Mouse (Mus musculus): Measurements from ENCODE around the gene Tmem88b.
"Not testable (repeated sequence)": the region's sequence is repeated elsewhere in the genome, so short reads cannot be mapped to it uniquely, and the experiment has no call there.

Tmem88b gene

GRCm38 (mm10) chr4:155760613-155761355 lies 24.9 kb downstream of the Tmem88b start, which contains the start of gene Atad3a:
Atad3a (minus strand) TSS chr4:155761093.
- peak; percentile 99 for DNase-seq (ENCODE audit: low spot score in 2 of 2)

- DNase-seq (ENCODE audit: low spot score in 2 of 2), result no peak
Observed at GRCm38 (mm10) chr4:155759862-155760612, 25.6 kb downstream of the Tmem88b start.

DNA sequence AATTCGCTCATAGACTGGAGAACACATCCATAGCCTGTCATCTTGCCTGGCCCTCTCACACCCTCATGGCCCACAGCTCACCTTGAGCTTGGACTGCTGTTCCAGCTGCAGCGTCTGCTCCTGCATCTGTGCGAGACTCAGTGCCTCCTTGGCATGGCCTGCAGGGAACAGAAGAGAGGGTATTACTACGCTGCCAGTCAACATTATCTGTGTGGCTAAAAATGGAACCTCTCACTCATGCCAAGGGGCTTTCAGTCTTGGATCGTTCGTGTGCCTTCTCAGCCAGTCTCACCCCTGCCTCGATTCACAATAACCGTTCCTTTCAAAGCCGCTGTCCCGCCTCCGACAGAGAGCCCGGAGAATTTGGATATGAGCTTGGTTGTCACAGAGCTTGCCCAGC lies 28.7 kb downstream of the Tmem88b start:
- DNase-seq (ENCODE audit: low spot score in 2 of 2), result no peak

GRCm38 (mm10) chr4:155746575-155747490 lies 38.8 kb downstream of the Tmem88b start:
- DNase-seq (ENCODE audit: low spot score in 2 of 2), result no peak

DNA sequence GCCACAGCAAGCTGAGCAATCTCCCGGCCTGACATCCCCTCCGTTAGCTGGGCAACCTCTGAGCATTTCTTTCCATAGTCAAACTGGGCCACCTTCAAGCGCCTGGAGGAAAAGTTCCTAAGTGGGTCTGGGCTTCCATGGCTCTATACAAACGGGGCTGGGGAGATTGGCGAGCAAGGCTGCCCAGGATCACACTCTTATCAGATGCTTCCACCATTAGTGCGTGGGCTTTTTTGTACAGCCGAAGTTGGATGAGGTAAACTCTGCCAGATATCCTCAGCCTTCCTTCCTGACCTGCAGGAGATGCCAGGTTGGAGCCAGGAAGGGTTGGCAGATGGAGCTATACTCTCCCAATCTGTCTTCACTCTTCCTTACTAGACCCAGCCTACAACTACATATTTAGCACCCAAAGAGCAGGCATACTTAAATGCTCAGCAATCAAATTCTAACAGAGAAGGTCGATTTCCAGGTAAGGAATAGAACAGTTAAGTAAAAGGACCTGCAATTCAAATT lies 39.6 kb downstream of the Tmem88b start:
- DNase-seq (ENCODE audit: low spot score in 2 of 2), result no peak

- no peak for DNase-seq (ENCODE audit: low spot score in 2 of 2)
Observed at GRCm38 (mm10) chr4:155745136-155745535, 40.5 kb downstream of the Tmem88b start.

- no peak for DNase-seq (ENCODE audit: low spot score in 2 of 2)
Observed at GRCm38 (mm10) chr4:155744474-155744873, 41.2 kb downstream of the Tmem88b start.

- no peak for DNase-seq (ENCODE audit: low spot score in 2 of 2)
Observed at GRCm38 (mm10) chr4:155742684-155743083, 43.0 kb downstream of the Tmem88b start.

GRCm38 (mm10) chr4:155740681-155741080 lies 45.0 kb downstream of the Tmem88b start:
- DNase-seq (ENCODE audit: low spot score in 2 of 2), result not testable (repeated sequence)

DNA sequence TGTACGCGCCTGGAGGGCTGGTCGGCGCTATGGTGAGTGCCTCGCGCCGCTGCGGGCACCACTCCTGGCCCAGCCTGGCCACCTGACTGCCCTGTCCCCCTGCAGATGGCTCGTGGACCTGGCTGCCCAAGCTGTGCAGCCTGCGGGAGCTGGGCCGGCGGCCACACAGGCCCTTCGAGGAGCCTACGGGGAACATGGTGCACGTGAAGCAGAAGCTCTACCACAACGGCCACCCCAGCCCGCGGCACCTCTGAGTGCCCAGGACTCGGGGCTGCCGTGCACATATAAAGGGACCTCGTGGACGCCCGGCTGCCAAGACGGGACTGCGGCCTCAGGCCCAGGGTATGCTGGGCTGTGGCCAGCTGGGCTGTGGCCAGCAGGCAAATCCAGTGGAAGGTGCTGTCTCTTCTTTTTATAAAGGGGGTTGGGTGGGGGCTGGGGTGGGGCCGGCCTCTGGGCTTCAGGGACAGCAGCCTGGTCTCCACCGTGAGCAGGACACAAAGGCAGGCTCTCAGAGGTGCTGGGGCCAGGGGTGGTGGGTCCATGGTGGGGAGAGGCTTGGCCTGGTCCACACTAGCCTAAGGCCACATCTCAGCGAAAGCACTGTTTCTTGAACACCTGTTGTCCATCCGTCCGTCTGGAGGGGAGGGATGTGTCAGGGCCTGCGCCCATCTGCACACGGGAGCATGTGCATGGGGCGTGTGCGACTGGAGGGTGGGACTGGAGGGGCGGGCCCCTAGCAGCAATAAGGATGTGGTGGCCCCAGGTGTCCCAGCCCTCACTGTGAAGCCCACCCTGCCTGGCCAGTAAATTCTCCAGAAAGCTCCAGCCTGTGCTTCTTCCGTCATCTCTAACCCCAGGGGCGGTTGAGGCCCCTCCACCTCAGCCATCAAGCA lies 45.7 kb downstream of the Tmem88b start:
- no peak for DNase-seq (ENCODE audit: low spot score in 2 of 2)

DNA sequence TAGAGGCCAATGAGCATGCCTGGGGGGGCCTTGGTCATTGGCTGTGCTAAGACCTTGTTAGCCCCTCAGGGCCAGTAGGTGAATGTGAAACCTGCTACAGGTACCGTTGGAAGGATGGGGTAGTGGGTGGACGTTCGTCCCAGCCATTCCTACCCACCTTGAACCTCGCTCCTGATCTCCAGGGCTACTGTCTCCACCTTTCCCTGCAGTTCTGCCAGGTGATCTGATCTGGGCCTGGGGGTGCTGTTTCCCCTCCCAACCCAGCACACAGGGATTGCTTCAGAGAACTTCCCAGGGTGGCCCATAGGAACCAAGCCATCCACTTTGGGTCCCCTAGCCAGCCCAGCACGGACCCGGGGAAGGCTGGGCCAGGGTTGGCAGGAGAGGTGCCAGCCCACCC lies 46.5 kb downstream of the Tmem88b start:
- DNase-seq (ENCODE audit: low spot score in 2 of 2), result no peak

DNA sequence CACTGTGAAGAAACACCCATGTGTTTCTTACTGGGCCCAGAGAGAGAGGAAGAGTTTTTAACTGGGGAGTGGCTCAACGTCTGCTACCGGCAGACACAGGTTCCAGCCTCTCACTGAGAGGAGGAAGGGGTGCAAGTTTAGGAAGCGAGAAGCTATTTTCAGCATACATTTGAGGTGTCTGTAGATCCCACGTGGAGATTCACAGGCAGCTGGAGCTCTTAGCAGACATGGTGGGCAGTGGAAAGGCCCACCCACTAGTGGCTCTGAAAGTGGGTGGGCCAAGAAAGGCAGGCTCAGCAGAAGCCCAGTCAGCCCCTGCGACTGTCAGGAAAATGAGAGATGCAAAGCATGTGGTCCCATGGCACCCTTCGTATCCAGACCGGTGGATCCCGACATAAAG lies 47.4 kb downstream of the Tmem88b start:
- peak; percentile 51 to 62 for DNase-seq (ENCODE audit: low spot score in 2 of 2)

GRCm38 (mm10) chr4:155736421-155736820 lies 49.3 kb downstream of the Tmem88b start:
- no peak for DNase-seq (ENCODE audit: low spot score in 2 of 2)

GRCm38 (mm10) chr4:155735788-155736187 lies 49.9 kb downstream of the Tmem88b start:
- no peak for DNase-seq (ENCODE audit: low spot score in 2 of 2)

GRCm38 (mm10) chr4:155734951-155735702 lies 50.5 kb downstream of the Tmem88b start:
- DNase-seq (ENCODE audit: low spot score in 2 of 2), result peak; percentile 46 to 52

DNA sequence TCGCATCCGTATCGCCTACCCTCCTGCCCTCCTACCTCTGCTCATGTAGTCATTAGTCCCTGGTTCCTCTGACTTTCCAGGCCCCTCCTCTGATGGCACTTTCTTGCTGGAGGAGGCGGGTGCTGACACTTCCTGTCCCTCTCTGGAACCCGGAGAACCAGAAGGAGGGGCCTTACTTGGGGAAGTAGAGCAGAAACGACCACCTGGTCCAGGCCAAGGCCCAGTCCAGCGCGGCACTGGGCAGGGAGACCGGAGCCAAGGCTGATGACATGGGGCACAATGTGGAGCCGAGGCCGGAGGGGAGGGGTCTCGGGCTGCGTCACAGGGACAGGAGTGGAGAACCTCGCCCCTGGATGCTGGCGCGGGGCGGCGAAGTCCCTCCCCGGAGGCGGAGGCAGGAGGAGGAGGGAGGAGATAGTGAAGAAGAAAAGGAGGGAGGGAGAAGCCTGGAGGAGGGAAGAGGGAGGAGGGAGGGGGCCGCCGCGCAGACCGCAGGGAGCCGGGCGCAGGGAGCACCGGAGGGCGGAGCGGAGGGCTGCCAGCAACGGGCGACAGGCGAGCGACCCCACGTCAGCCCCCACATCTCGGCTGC lies 51.2 kb downstream of the Tmem88b start, which contains the start of gene Tmem240:
Tmem240 (plus strand) TSS at position 451 of the 592 bp plus-strand sequence.
- DNase-seq (ENCODE audit: low spot score in 2 of 2), result peak; percentile 87 to 88

DNA sequence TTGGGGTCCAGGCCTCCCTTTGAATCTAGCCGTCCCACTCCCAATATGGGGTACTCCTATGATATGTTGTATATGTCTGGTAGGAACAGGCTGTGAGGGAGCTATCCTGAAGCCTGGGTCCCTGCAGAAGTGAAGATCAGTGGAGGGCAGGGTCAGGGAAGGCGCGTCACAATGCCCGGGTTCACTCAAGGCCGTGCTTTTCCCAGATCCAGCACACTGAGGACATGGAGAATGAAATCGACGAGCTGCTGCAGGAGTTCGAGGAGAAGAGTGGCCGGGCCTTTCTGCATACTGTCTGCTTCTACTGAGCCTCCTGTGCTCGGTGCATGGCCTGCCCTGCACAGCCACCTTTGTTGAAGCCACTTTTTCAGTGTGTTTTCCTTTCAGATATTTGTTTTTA lies 52.4 kb downstream of the Tmem88b start:
- DNase-seq (ENCODE audit: low spot score in 2 of 2), result no peak

Measured in right cerebral cortex, adult 2 months (tissue).